Mouse (Mus musculus) kidney, embryonic 16.5 days (tissue): Measurements from ENCODE around the gene Grk6. TPM values are rescaled to one million over a fixed set of nuclear protein-coding genes. Genes with fewer than 3 reads are reported as not detected.

ENCODE experiments used
- ATAC-seq: fragments of 200-750 bp; cut with Nextera tagmentation; 2 replicates; pipeline ENCODE4 v1.8.0; 2017; ENCODE audit warnings: moderate TSS enrichment; ENCODE audit not compliant: low FRiP score, low TSS enrichment
- H3K27ac ChIP-seq: fragments of 300-500 bp; sonication (generic); 2 replicates; pipeline ENCODE4 v1.5.1; 2014; ENCODE audit warnings: low read length
- H3K27me3 ChIP-seq: fragments of 300-500 bp; sonication (generic); 2 replicates; pipeline ENCODE4 v1.6.1; 2014; ENCODE audit warnings: low read length, control low read depth, mixed read lengths; ENCODE audit not compliant: insufficient read depth
- H3K36me3 ChIP-seq: fragments of 300-500 bp; sonication (generic); 2 replicates; pipeline ENCODE4 v1.6.1; 2014; ENCODE audit warnings: low read length, control low read depth, mixed read lengths; ENCODE audit not compliant: insufficient read depth
- H3K4me1 ChIP-seq: fragments of 300-500 bp; sonication (generic); 2 replicates; pipeline ENCODE4 v1.6.1; 2014; ENCODE audit warnings: low read length, control low read depth, mixed read lengths; ENCODE audit not compliant: insufficient read depth
- H3K4me2 ChIP-seq: fragments of 300-500 bp; sonication (generic); replicated peaks from 2 replicates; pipeline ENCODE4 v1.6.1; 2014; ENCODE audit warnings: low read depth, low read length
- H3K4me3 ChIP-seq: fragments of 300-500 bp; sonication (generic); 2 replicates; pipeline ENCODE4 v1.5.1; 2014; ENCODE audit warnings: mild to moderate bottlenecking, low read length
- H3K9ac ChIP-seq: fragments of 300-500 bp; sonication (generic); replicated peaks from 2 replicates; pipeline ENCODE4 v1.6.1; 2014; ENCODE audit warnings: low read length
- H3K9me3 ChIP-seq: fragments of 300-500 bp; sonication (generic); 2 replicates; pipeline ENCODE4 v1.6.1; 2016; ENCODE audit warnings: low read length, control low read depth
- WGBS: fragments of 180-500 bp; shearing (Covaris S2); extraction: QIAGEN DNeasy Blood & Tissue Kit; methylation state at CpG from one replicate; pipeline ENCODE4 v1.1.7; 2014; 5-methylcytosine and 5-hydroxymethylcytosine counted together
- polyA plus RNA-seq: library from polyadenylated mRNA; unstranded; fragments of >200 nt; fragmentation: Nextera tagmentation; extraction: Ambion mirVana; gene quantifications from 2 replicates; pipeline ENCODE4 v1.2.1, GENCODE M21; 2015

The Grk6 gene
- polyA plus RNA-seq, 1 experiment from 2014 or later = 25.6 TPM

DNA sequence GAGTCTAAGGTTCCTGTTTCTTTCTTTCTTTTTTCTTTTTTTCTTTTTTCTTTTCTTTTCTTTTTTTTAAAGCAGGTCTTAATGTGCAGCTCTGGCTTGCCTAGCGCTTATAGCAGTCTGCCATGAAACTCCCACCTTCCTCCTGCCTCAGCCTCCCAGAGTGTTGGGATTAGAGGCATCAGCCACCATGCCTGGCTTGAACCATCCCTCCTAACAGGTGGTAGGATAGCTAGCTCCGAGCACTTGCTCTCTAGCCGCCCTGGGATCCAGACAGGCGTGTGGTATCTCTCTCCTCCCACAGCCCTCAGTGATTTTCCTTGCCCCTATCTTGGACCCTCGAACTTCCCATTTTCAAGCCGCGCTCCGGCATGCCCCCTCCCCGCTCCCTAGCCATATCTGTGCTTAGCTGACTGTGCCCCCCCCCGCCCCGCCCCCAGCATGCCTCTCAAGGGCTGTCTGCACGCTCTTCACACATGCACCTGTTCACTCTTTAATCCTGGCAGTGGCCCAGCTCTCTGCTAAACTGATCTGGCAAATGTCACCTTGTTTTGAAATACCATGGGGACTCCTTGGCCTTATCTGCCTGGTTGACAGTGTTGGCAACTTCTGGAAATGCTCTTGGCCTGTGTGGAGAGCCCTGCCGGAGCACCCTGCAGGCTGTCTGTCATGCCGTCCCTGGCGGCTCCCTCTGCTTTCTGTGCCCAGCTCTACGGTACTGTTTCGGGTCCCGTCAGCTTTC, 50.2 kb downstream of the Grk6 start:
- Histone ChIP-seq H3K4me3 (no peak overlapping the region), H3K9me3 (no peaks in the 10 kb centered on the region), H3K27ac (no peak overlapping the region), H3K36me3 (peaks cover 14% of the 10 kb centered on the region; the same call in 1 of the 2 replicates), H3K9ac (no peak overlapping the region), H3K27me3 (no peaks in the 10 kb centered on the region), H3K4me2 (no peak overlapping the region), H3K4me1 (0 out of 2 replicates have a peak, but pooled peaks cover 6% of the 10 kb centered on the region)
- no peak for ATAC-seq
- WGBS = 26% methylated on average over 18 of the region's 18 CpGs

- WGBS = 45% methylated on average over 4 of the region's 4 CpGs
Measured at GRCm38 (mm10) chr13:55495702-55496101, 50.8 kb downstream of the Grk6 start.

GRCm38 (mm10) chr13:55496661-55497060, 51.8 kb downstream of the Grk6 start:
- Histone ChIP-seq H3K4me1 (0 out of 2 replicates have a peak, but pooled peaks cover 6% of the 10 kb centered on the region), H3K36me3 (peaks cover 19% of the 10 kb centered on the region; the same call in 1 of the 2 replicates), H3K9me3 (no peaks in the 10 kb centered on the region), H3K4me3 (no peak overlapping the region), H3K9ac (no peak overlapping the region), H3K4me2 (no peak overlapping the region), H3K27me3 (no peaks in the 10 kb centered on the region), H3K27ac (no peak overlapping the region)
- WGBS = 80% methylated on average over 6 of the region's 6 CpGs
- no peak for ATAC-seq

More at GRCm38 (mm10) chr13:55495702-55496101, 50.8 kb downstream of the Grk6 start:
- H3K4me3 ChIP-seq = no peak overlapping the region
- no peak overlapping the region for H3K27ac ChIP-seq
- ATAC-seq = no peak
- H3K4me2 ChIP-seq = no peak overlapping the region
- H3K36me3 ChIP-seq = peaks cover 14% of the 10 kb centered on the region; the same call in 1 of the 2 replicates
- no peaks in the 10 kb centered on the region for H3K9me3 ChIP-seq
- no peaks in the 10 kb centered on the region for H3K27me3 ChIP-seq
- no peak overlapping the region for H3K9ac ChIP-seq
- 0 out of 2 replicates have a peak, but pooled peaks cover 6% of the 10 kb centered on the region for H3K4me1 ChIP-seq

DNA sequence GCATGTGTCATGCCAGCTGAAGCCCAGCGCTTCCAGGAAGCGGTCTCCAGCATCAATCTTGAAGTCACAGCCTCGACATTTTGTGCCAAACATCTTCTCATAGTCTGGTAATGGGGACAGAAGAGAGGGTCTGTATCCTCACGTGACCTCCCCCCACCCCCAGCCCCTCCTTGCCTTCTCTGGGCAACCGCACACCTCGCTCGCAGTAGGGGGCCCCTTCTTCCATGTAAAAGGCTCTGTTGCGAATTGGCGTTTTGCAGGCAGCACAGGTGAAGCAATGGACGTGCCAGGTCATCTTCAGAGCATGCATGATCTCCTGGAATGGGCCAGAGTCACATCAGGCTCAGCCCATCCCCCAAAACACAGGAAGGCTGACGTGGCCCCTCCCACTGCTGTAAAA, 54.0 kb downstream of the Grk6 start:
- Histone ChIP-seq H3K27ac (no peak overlapping the region), H3K36me3 (peaks cover 32% of the 10 kb centered on the region), H3K4me3 (no peak overlapping the region), H3K9ac (no peak overlapping the region), H3K9me3 (no peaks in the 10 kb centered on the region), H3K27me3 (no peaks in the 10 kb centered on the region), H3K4me2 (no peak overlapping the region), H3K4me1 (0 out of 2 replicates have a peak, but pooled peaks cover 6% of the 10 kb centered on the region)
- ATAC-seq = no peak
- 57% methylated on average over 11 of the region's 11 CpGs for WGBS

DNA sequence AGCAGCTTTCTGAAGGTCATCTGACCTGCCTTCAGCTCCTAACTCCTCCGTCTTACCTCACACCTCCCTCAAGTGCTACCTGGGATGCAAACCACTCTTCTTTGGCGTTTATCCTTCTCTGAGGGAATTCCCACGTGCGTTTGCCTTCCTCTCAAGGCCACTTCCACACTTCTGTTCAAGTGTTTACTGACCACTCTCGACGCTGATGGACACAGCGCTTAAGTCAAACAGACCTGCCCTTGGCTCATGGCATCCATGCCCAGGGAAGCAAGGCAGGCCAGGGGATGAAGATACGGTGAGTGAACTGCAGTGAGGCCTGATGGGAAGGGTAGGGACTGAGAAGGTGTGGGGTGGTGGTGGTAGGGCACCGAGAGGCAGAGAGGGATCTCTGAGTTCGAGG, 55.7 kb downstream of the Grk6 start:
- 82% methylated on average over 10 of the region's 10 CpGs for WGBS
- ATAC-seq = no peak
- H3K4me3 ChIP-seq = no peak overlapping the region
- H3K9ac ChIP-seq = no peak overlapping the region
- H3K4me2 ChIP-seq = no peak overlapping the region
- H3K36me3 ChIP-seq = peaks cover 47% of the 10 kb centered on the region
- H3K9me3 ChIP-seq = no peaks in the 10 kb centered on the region
- no peaks in the 10 kb centered on the region for H3K27me3 ChIP-seq
- no peak overlapping the region for H3K27ac ChIP-seq
- H3K4me1 ChIP-seq = no peaks in the 10 kb centered on the region

DNA sequence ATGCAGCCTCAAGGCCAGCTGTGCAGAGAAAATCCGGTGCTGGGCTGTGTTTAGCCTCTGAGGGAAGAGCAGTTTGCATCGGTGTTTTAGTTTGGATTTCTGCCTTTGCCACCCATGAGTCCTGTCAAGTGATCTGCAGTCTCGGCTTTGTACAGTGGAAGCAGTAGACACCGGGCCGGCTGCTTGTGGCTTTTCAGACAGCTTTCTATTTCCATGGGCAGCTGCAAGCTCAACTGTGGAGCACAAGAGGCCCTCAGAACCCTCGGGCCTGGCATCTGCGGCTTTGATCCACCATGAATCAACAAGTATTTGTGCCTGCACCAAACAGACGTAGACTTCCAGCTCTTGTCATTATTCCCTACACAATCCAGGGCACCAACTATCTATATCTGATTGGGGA, 57.5 kb downstream of the Grk6 start:
- WGBS = 88% methylated on average over 8 of the region's 8 CpGs
- Histone ChIP-seq H3K27me3 (no peaks in the 10 kb centered on the region), H3K4me2 (no peak overlapping the region), H3K9me3 (no peaks in the 10 kb centered on the region), H3K36me3 (peaks cover 65% of the 10 kb centered on the region), H3K9ac (no peak overlapping the region), H3K4me1 (no peaks in the 10 kb centered on the region), H3K27ac (no peak overlapping the region), H3K4me3 (no peak overlapping the region)
- ATAC-seq = no peak

DNA sequence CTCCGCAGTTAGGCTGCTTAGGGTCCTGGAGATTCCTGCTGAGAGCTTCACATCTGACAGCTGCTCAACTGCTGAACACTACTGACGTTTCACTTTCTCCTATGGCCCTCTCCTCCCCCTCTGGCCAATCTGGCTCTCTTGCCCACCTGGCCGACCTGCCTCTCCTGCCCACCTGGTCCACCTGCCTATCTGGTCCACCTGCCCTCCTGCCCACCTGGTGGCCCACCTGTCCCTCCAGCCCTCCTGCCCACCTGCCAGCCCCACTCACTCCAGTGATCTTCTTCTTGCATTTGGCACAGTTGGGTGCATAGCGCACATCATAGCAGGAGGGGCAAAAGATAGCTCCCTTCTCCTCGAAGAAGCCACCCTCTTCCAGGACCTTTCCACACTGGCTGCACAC, 59.5 kb downstream of the Grk6 start:
- Histone ChIP-seq H3K4me1 (no peaks in the 10 kb centered on the region), H3K9ac (no peak overlapping the region), H3K9me3 (no peaks in the 10 kb centered on the region), H3K27me3 (no peaks in the 10 kb centered on the region), H3K27ac (no peak overlapping the region), H3K36me3 (peaks cover 67% of the 10 kb centered on the region), H3K4me3 (no peak overlapping the region), H3K4me2 (no peak overlapping the region)
- no peak for ATAC-seq
- 85% methylated on average over 5 of the region's 5 CpGs for WGBS

DNA sequence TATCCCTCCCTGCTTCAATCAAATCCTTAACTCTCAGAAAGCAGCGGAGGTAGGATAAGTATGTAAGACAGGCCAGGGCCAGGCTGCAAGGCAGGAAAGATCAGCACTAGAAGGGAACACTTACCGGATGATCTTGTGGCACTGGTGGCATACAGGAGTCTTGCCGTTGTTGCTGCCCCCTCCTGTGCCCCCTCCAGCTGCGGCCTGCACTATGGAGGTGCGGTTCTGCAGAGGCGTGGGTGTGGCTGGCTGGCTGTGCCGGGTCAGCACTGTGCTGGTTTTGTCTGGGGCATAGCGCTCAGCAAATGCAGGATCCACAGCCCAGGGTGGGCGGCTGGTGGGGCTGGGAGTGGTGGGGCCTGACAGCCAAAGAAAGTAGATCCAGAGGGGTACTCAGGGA, 60.9 kb downstream of the Grk6 start:
- Histone ChIP-seq H3K9ac (no peak overlapping the region), H3K36me3 (peaks cover 67% of the 10 kb centered on the region), H3K4me3 (no peak overlapping the region)

GRCm38 (mm10) chr13:55506697-55507096, 61.8 kb downstream of the Grk6 start:
- Histone ChIP-seq H3K27me3 (no peaks in the 10 kb centered on the region), H3K9me3 (no peaks in the 10 kb centered on the region), H3K27ac (no peak overlapping the region), H3K9ac (no peak overlapping the region), H3K4me2 (no peak overlapping the region), H3K4me3 (no peak overlapping the region), H3K36me3 (peaks cover 63% of the 10 kb centered on the region), H3K4me1 (peaks cover 17% of the 10 kb centered on the region)
- 89% methylated on average over 10 of the region's 10 CpGs for WGBS
- ATAC-seq = no peak

More for the DNA sequence above, 60.9 kb downstream of the Grk6 start:
- Histone ChIP-seq H3K9me3 (no peaks in the 10 kb centered on the region), H3K4me2 (no peak overlapping the region), H3K27me3 (no peaks in the 10 kb centered on the region), H3K27ac (no peak overlapping the region), H3K4me1 (peaks cover 8% of the 10 kb centered on the region)
- ATAC-seq = no peak
- 93% methylated on average over 9 of the region's 9 CpGs for WGBS

DNA sequence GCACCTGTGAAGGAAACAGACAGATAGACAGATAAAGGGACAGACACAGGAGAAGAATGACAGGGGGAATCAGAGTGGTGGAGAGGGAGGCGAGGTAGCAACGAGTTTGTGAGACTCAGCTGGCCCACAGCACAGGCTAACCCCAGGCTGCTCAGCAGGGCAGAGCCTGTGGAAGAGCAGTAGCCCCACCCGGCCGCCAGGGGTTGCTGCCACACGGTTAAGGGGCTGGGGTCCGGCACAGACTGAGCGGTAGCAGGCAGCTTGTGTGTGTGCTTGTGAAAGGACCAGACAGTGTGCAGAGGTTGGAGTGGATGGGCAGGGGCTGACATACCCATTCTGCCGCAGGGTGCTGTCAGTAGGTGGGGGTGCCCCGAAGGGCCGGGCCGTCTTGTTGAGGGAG, 63.0 kb downstream of the Grk6 start:
- ATAC-seq = no peak
- H3K27ac ChIP-seq = no peak overlapping the region
- peaks cover 25% of the 10 kb centered on the region for H3K4me1 ChIP-seq
- WGBS = 60% methylated on average over 11 of the region's 11 CpGs
- H3K4me3 ChIP-seq = no peak overlapping the region
- H3K27me3 ChIP-seq = no peaks in the 10 kb centered on the region
- H3K36me3 ChIP-seq = peaks cover 57% of the 10 kb centered on the region
- no peak overlapping the region for H3K9ac ChIP-seq
- no peaks in the 10 kb centered on the region for H3K9me3 ChIP-seq
- no peak overlapping the region for H3K4me2 ChIP-seq
